Mouse (Mus musculus) kidney, embryonic 16.5 days (tissue): ENCODE data around the gene Lamb3. TPM values are rescaled to one million over a fixed set of nuclear protein-coding genes. Genes with fewer than 3 reads are reported as not detected.
A peak's percentile ranks its signal among the peaks of the same experiment; 100 is the strongest.

ENCODE experiments used
- ATAC-seq: fragments of 200-750 bp; cut with Nextera tagmentation; 2 replicates; pipeline ENCODE4 v1.8.0; 2017; ENCODE audit warnings: moderate TSS enrichment; ENCODE audit not compliant: low FRiP score, low TSS enrichment
- H3K27ac ChIP-seq: fragments of 300-500 bp; sonication (generic); 2 replicates; pipeline ENCODE4 v1.5.1; 2014; ENCODE audit warnings: low read length
- H3K27me3 ChIP-seq: fragments of 300-500 bp; sonication (generic); 2 replicates; pipeline ENCODE4 v1.6.1; 2014; ENCODE audit warnings: low read length, control low read depth, mixed read lengths; ENCODE audit not compliant: insufficient read depth
- H3K36me3 ChIP-seq: fragments of 300-500 bp; sonication (generic); 2 replicates; pipeline ENCODE4 v1.6.1; 2014; ENCODE audit warnings: low read length, control low read depth, mixed read lengths; ENCODE audit not compliant: insufficient read depth
- H3K4me1 ChIP-seq: fragments of 300-500 bp; sonication (generic); 2 replicates; pipeline ENCODE4 v1.6.1; 2014; ENCODE audit warnings: low read length, control low read depth, mixed read lengths; ENCODE audit not compliant: insufficient read depth
- H3K4me2 ChIP-seq: fragments of 300-500 bp; sonication (generic); replicated peaks from 2 replicates; pipeline ENCODE4 v1.6.1; 2014; ENCODE audit warnings: low read depth, low read length
- H3K4me3 ChIP-seq: fragments of 300-500 bp; sonication (generic); 2 replicates; pipeline ENCODE4 v1.5.1; 2014; ENCODE audit warnings: mild to moderate bottlenecking, low read length
- H3K9ac ChIP-seq: fragments of 300-500 bp; sonication (generic); replicated peaks from 2 replicates; pipeline ENCODE4 v1.6.1; 2014; ENCODE audit warnings: low read length
- H3K9me3 ChIP-seq: fragments of 300-500 bp; sonication (generic); 2 replicates; pipeline ENCODE4 v1.6.1; 2016; ENCODE audit warnings: low read length, control low read depth
- WGBS: fragments of 180-500 bp; shearing (Covaris S2); extraction: QIAGEN DNeasy Blood & Tissue Kit; methylation state at CpG from one replicate; pipeline ENCODE4 v1.1.7; 2014; 5-methylcytosine and 5-hydroxymethylcytosine counted together
- polyA plus RNA-seq: library from polyadenylated mRNA; unstranded; fragments of >200 nt; fragmentation: Nextera tagmentation; extraction: Ambion mirVana; gene quantifications from 2 replicates; pipeline ENCODE4 v1.2.1, GENCODE M21; 2015

The Lamb3 gene
- polyA plus RNA-seq, 1 experiment from 2014 or later, result 2.3 TPM

DNA sequence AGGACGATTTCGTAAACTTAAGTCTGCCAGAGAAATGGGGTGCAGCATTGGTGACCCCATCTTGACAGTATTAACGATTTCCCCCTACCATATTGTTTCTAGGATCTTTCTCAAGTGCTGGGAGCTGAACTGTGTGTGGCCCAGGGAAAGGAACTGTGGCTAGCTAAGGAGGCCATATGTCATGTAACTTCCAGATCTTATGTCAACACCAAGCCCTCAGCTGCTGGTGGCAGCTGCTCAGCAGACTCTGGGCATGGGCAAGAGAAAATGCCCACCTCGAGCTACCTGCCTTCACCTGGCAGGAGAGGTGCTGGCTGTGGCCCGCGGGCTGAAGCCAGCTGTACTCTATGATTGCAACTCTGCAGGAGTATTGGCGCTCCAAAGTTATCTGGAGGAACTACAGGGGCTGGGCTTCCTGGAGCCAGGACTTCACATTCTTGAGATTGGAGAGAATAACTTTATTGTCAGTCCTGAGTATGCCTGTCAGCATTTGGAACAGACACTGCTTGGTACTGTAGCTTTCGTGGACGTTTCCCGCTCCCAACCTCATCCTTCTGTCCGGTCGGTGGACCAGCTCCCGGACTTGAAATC lies 33.3 kb upstream of the Lamb3 start:
- Histone ChIP-seq H3K4me1 (peaks cover 13% of the 10 kb centered on the region), H3K36me3 (no peaks in the 10 kb centered on the region), H3K9ac (peak overlapping the region; percentile 83), H3K4me2 (peak overlapping the region; percentile 80), H3K27me3 (no peaks in the 10 kb centered on the region), H3K27ac (peak overlapping the region; percentile 86), H3K4me3 (peak overlapping the region; percentile 81), H3K9me3 (no peaks in the 10 kb centered on the region)
- 82% methylated on average over 13 of the region's 13 CpGs for WGBS
- no peak for ATAC-seq

DNA sequence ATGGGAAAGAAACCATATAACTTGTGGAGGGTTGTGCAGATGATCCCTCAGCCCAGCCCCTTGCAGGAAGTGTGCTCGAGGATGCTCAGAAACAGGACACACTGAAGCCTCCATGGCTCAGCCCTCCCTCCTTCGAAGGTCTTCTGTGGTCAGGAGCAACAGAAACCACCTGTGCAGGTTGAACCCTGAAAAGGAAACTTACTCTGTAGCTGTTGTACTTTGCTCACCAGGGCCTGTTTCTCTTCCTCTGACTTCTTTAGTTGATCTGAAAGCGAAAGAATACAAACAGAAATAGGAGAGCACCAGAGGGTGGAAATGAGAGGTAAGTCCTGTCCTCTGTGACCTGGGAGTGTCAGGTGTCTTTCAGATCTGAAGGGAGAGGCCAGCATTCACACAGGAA lies 26.4 kb upstream of the Lamb3 start:
- Histone ChIP-seq H3K4me1 (no peaks in the 10 kb centered on the region), H3K4me2 (no peak overlapping the region), H3K4me3 (no peak overlapping the region), H3K27ac (no peak overlapping the region), H3K36me3 (no peaks in the 10 kb centered on the region), H3K9me3 (no peaks in the 10 kb centered on the region), H3K9ac (no peak overlapping the region), H3K27me3 (no peaks in the 10 kb centered on the region)
- 74% methylated on average over 3 of the region's 3 CpGs for WGBS
- ATAC-seq, result no peak

DNA sequence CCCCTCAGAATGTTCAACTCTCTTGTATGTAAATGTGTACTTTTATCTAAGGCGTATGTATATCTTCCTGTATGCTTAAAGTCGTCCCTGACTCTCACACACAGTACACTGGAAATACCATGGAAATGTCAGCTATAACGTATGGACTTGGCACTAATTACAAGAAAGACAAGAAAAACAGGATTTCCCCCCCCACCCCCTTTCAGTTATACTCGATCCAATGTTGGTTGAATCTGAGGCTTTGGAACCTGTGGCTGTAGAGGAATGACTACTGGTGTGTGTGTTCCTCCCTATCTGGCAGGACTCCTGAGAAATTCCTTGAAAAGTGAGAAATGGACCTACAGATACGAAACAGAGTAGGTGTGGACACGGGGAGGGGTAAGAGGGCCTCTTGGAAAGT lies 19.2 kb upstream of the Lamb3 start:
- Histone ChIP-seq H3K27ac (peak overlapping the region; percentile 77; the same call in 1 of the 2 replicates), H3K4me3 (no peak overlapping the region), H3K4me1 (peaks cover 24% of the 10 kb centered on the region), H3K36me3 (no peaks in the 10 kb centered on the region), H3K27me3 (no peaks in the 10 kb centered on the region), H3K4me2 (no peak overlapping the region), H3K9me3 (no peaks in the 10 kb centered on the region), H3K9ac (no peak overlapping the region)
- no peak for ATAC-seq
- WGBS, result 64% methylated on average over 6 of the region's 6 CpGs

DNA sequence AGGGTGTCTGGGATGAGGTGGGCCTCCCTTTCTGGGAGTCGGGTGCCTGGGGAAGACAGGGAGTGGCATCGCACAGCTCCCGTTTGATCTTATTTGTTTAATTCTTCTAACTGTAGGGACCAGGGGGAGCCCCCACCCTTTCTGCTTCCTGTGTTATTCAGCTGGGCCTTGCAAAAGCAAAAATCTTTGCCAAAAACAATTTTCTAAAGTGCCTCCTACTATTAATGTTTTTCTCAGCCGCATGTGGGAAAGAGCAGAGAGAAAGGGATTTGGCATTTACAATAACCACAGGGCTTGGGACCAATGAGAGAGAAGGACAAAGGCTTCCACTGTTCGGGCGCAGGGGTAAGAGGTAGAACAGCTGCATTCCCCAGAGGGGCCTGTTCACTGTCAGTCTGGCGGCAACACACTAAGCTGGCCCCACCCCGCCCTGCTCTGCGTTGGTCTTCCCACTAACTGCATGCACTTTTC lies 18.3 kb upstream of the Lamb3 start:
- Histone ChIP-seq H3K9ac (no peak overlapping the region), H3K27me3 (no peaks in the 10 kb centered on the region), H3K4me2 (no peak overlapping the region; the same call in 1 of the 2 replicates), H3K27ac (peak overlapping the region; percentile 77), H3K4me3 (no peak overlapping the region), H3K36me3 (no peaks in the 10 kb centered on the region), H3K9me3 (no peaks in the 10 kb centered on the region), H3K4me1 (peaks cover 24% of the 10 kb centered on the region)
- peak; percentile 94 for ATAC-seq
- 36% methylated on average over 9 of the region's 9 CpGs for WGBS

DNA sequence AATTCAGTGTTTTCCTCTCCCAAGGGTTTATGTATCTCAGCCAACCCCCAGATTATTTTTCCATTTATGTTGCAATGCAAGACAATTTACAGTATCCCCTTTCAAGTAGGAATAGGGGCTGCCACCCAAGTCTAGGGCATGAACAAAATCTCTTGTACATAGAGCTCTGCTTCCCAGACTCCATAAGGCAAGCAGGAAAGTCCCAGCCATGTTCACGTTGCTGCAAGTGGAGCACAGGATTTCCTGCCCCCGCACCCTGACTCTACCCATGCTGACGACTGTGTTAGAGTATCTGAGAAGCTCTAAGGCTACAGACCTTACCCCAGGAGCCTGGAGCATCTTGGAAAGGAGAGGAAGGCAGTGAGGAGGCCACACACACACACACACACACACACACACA lies 17.7 kb upstream of the Lamb3 start:
- Histone ChIP-seq H3K9ac (no peak overlapping the region), H3K4me1 (peaks cover 24% of the 10 kb centered on the region), H3K27me3 (no peaks in the 10 kb centered on the region), H3K36me3 (no peaks in the 10 kb centered on the region), H3K4me3 (no peak overlapping the region), H3K4me2 (no peak overlapping the region), H3K9me3 (no peaks in the 10 kb centered on the region), H3K27ac (peak overlapping the region; percentile 77)
- no peak for ATAC-seq
- 49% methylated on average over 3 of the region's 3 CpGs for WGBS

DNA sequence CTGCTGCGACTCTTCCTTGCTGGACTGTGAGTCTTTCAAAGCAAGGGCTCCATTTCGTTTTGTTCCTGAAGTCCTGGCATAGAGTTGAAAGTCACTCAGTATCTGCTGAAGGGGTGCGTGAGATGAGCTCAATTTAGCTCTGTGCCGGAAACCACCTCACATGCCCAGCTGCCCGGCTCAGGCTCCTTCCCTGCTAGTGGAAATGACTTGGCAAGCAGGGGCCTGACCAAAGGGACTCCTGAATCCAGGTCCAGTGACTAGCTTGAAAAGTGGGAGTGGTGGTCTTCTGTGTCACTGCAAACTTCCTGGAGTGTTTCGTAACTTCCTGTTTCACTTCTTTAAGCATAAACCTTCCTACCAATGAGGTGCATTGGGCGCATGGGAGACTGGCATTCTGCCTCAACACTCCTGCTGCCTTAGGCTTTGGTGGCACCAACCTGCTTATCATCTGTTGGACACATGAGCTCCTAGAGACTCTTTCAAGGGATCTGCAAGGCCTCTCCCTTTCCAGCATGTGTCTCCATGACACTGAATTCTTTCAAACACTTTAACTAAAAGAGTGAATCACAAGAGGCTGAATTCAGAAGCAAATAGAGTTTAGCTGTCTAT lies 15.7 kb upstream of the Lamb3 start:
- H3K9me3 ChIP-seq, result no peaks in the 10 kb centered on the region
- H3K4me2 ChIP-seq, result no peak overlapping the region
- H3K4me1 ChIP-seq, result peaks cover 24% of the 10 kb centered on the region
- 88% methylated on average over 7 of the region's 7 CpGs for WGBS
- no peak overlapping the region for H3K9ac ChIP-seq
- no peaks in the 10 kb centered on the region for H3K36me3 ChIP-seq
- H3K4me3 ChIP-seq, result no peak overlapping the region
- no peaks in the 10 kb centered on the region for H3K27me3 ChIP-seq
- H3K27ac ChIP-seq, result no peak overlapping the region
- no peak for ATAC-seq

DNA sequence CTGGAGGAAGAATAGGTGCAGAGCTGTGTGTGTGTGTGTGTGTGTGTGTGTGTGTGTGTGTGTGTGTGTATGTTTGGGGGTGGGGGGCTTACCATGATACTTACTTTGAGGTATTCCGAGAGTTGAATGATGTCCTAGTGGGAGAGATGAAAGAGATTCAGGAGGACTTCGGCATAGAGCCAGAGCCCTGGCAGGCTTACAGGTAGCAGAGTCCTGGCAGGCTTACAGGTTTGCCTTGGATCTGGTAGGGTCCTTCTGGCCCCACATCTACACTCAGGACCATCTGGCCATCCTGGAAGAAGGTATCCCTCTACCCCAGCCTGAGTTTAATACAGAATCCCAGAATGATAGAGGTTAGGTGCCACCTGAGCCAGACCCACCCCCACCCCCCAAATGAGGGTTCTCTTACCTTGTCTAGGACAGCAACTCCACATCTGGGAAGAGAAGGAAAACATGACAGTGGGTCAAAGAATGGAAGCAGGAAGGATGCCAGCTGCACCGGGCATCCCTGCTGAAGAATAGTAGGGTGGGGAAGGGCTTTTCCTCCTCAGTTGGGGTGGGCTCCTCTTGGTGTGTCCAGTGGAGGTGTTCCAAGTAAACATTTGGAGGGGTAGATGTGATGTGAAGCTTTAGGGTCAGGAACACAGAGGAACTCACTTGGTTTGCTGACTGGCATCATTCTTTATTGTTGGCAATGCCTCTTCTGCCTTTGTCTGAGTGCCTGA lies 12.9 kb upstream of the Lamb3 start:
- Histone ChIP-seq H3K4me2 (no peak overlapping the region), H3K27me3 (no peaks in the 10 kb centered on the region), H3K4me1 (peaks cover 9% of the 10 kb centered on the region), H3K36me3 (no peaks in the 10 kb centered on the region), H3K9ac (no peak overlapping the region), H3K4me3 (no peak overlapping the region), H3K27ac (no peak overlapping the region), H3K9me3 (no peaks in the 10 kb centered on the region)
- WGBS, result 87% methylated on average over 3 of the region's 3 CpGs
- ATAC-seq, result no peak

DNA sequence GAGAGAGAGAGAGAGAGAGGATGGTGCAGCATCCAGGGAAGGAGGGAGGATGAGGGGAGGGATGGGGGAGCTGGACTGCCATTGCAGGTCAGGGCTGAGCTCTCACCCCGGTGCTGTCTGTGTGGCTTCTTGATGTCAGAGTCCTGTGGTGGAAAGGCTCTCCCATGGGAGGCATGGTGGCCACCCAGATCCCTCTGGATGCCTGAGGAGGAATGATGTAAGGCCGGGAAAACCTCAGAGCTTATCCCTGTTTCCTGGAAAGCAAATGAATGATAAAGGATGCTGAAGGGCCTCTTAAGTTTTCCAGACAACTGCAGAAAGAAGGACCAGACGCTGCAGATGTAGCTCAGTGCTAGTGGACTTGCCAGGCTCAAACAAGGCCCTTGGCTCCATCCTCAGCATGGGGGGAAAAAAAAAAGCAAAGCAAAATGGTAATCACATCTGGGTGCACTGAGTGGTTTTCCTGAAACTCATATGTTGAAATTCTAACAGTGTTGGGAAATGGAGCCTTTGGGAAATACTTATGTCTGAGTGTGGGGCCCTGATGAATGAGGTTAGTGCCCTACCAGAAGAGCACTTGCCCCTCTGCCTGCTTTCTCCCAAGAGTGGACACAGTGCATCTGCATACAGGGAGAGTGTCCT lies 12.2 kb upstream of the Lamb3 start:
- Histone ChIP-seq H3K27me3 (no peaks in the 10 kb centered on the region), H3K9me3 (no peaks in the 10 kb centered on the region), H3K36me3 (no peaks in the 10 kb centered on the region), H3K4me3 (no peak overlapping the region), H3K4me1 (peaks cover 2% of the 10 kb centered on the region; the same call in 1 of the 2 replicates), H3K9ac (no peak overlapping the region), H3K27ac (no peak overlapping the region), H3K4me2 (no peak overlapping the region)
- ATAC-seq, result no peak
- WGBS, result 75% methylated on average over 3 of the region's 3 CpGs

DNA sequence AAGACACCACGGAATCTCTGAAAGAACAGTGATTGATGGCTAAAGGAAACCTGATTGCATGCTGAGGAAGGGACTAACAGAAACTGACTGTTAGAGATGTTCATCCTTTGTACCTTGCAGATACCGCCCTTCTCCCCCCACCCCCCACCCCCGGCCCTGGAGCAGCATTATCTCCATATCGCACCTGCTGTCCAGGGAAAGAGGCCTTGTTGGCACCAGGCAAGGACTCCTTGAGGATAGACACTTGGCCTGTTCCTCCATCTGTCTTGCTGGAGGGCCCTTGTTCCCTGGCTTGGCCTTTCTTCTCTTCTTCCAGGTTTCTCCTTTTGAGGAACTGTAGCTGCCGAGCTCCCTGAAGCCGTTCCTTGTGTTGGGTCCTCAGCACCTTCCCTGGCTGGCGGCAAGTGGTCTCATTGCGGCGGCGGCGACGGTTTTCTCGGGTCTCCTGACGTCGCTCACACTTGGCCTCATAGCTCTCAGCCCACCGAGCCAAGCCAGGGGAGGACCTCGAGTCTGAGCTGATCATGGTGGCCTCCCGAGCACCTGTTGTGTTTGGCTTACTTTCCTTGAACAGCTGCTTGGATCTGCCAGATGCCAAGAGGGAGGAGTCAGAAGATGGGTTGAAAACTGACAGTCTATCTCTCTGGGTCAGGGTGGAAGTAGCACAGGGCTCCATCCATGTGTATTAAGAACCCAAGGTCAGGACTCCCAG lies 9.8 kb upstream of the Lamb3 start:
- Histone ChIP-seq H3K9me3 (no peaks in the 10 kb centered on the region), H3K27ac (no peak overlapping the region), H3K9ac (no peak overlapping the region), H3K27me3 (no peaks in the 10 kb centered on the region), H3K36me3 (no peaks in the 10 kb centered on the region), H3K4me1 (no peaks in the 10 kb centered on the region), H3K4me3 (no peak overlapping the region), H3K4me2 (no peak overlapping the region)
- 89% methylated on average over 18 of the region's 18 CpGs for WGBS
- ATAC-seq, result no peak
